Mouse (Mus musculus): ENCODE measurements at regions not wholly inside any gene's neighbourhood (a gene's known extent, or its start where the extent isn't known, plus 50 kb on each side); places are given as distances from the start of the nearest gene placed in this dataset.

GRCm38 (mm10) chr4:152767372-152767771, 289.7 kb upstream of the Kcnab2 start:
- no peak for DNase-seq (ENCODE audit: low spot score)
- Histone ChIP-seq H3K27ac (replicated peaks; ENCODE audit: low read depth, low read length) (no peak overlapping the region), H3K27me3 (ENCODE audit: control insufficient read depth, insufficient read depth, low read length) (no peaks in the 10 kb centered on the region), H3K4me1 (ENCODE audit: control insufficient read depth, insufficient read depth, low read length) (no peaks in the 10 kb centered on the region), H3K36me3 (ENCODE audit: control insufficient read depth, insufficient read depth, low read length) (no peaks in the 10 kb centered on the region), H3K9me3 (ENCODE audit: control insufficient read depth, low read length) (no peaks in the 10 kb centered on the region), H3K4me2 (replicated peaks; ENCODE audit: low read depth, low read length, severe bottlenecking) (no peak overlapping the region), H3K4me3 (replicated peaks; ENCODE audit: low read length) (no peak overlapping the region), H3K9ac (ENCODE audit: low read depth, low read length, severe bottlenecking) (no peak overlapping the region)
- TF ChIP-seq POLR2A (IDR thresholded peaks at IDR 0.05; ENCODE audit: borderline replicate concordance, extremely low read depth, insufficient read depth, insufficient read length): no peak
- WGBS: 80% methylated on average over 5 of the region's 5 CpGs
- ATAC-seq (ENCODE audit: low FRiP score, low read depth): no peak

GRCm38 (mm10) chr4:152763116-152763515, 285.4 kb upstream of the Kcnab2 start:
- Histone ChIP-seq H3K9me3 (ENCODE audit: control insufficient read depth, low read length) (no peaks in the 10 kb centered on the region), H3K27ac (replicated peaks; ENCODE audit: low read depth, low read length) (no peak overlapping the region), H3K27me3 (ENCODE audit: control insufficient read depth, insufficient read depth, low read length) (no peaks in the 10 kb centered on the region), H3K4me1 (ENCODE audit: control insufficient read depth, insufficient read depth, low read length) (no peaks in the 10 kb centered on the region), H3K4me2 (replicated peaks; ENCODE audit: low read depth, low read length, severe bottlenecking) (no peak overlapping the region), H3K36me3 (ENCODE audit: control insufficient read depth, insufficient read depth, low read length) (no peaks in the 10 kb centered on the region), H3K9ac (ENCODE audit: low read depth, low read length, severe bottlenecking) (no peak overlapping the region), H3K4me3 (replicated peaks; ENCODE audit: low read length) (no peak overlapping the region)
- TF ChIP-seq POLR2A (IDR thresholded peaks at IDR 0.05; ENCODE audit: borderline replicate concordance, extremely low read depth, insufficient read depth, insufficient read length): no peak
- no peak for DNase-seq (ENCODE audit: low spot score)
- 32% methylated on average over 6 of the region's 6 CpGs for WGBS
- ATAC-seq (ENCODE audit: low FRiP score, low read depth): no peak

- Histone ChIP-seq H3K27me3 (ENCODE audit: control insufficient read depth, insufficient read depth, low read length) (no peaks in the 10 kb centered on the region), H3K9ac (ENCODE audit: low read depth, low read length, severe bottlenecking) (no peak overlapping the region), H3K27ac (replicated peaks; ENCODE audit: low read depth, low read length) (no peak overlapping the region), H3K4me2 (replicated peaks; ENCODE audit: low read depth, low read length, severe bottlenecking) (no peak overlapping the region), H3K4me1 (ENCODE audit: control insufficient read depth, insufficient read depth, low read length) (no peaks in the 10 kb centered on the region), H3K9me3 (ENCODE audit: control insufficient read depth, low read length) (no peaks in the 10 kb centered on the region), H3K36me3 (ENCODE audit: control insufficient read depth, insufficient read depth, low read length) (no peaks in the 10 kb centered on the region), H3K4me3 (replicated peaks; ENCODE audit: low read length) (no peak overlapping the region)
- 46% methylated on average over 4 of the region's 4 CpGs for WGBS
- ATAC-seq (ENCODE audit: low FRiP score, low read depth) (no peak), DNase-seq (ENCODE audit: low spot score) (no peak)
- no peak for TF ChIP-seq POLR2A (IDR thresholded peaks at IDR 0.05; ENCODE audit: borderline replicate concordance, extremely low read depth, insufficient read depth, insufficient read length)
Measured at GRCm38 (mm10) chr4:152762576-152762975, 284.9 kb upstream of the Kcnab2 start.

GRCm38 (mm10) chr4:152757191-152757590, 279.5 kb upstream of the Kcnab2 start:
- H3K36me3 ChIP-seq (ENCODE audit: control insufficient read depth, insufficient read depth, low read length): no peaks in the 10 kb centered on the region
- ATAC-seq (ENCODE audit: low FRiP score, low read depth) (no peak), DNase-seq (ENCODE audit: low spot score) (no peak)
- 0 out of 2 replicates have a peak, but pooled peaks cover 5% of the 10 kb centered on the region for H3K4me1 ChIP-seq (ENCODE audit: control insufficient read depth, insufficient read depth, low read length)
- H3K27ac ChIP-seq (replicated peaks; ENCODE audit: low read depth, low read length): no peak overlapping the region
- no peaks in the 10 kb centered on the region for H3K27me3 ChIP-seq (ENCODE audit: control insufficient read depth, insufficient read depth, low read length)
- TF ChIP-seq POLR2A (IDR thresholded peaks at IDR 0.05; ENCODE audit: borderline replicate concordance, extremely low read depth, insufficient read depth, insufficient read length): no peak
- no peaks in the 10 kb centered on the region for H3K9me3 ChIP-seq (ENCODE audit: control insufficient read depth, low read length)
- WGBS: 88% methylated on average over 5 of the region's 5 CpGs
- no peak overlapping the region for H3K9ac ChIP-seq (ENCODE audit: low read depth, low read length, severe bottlenecking)
- H3K4me2 ChIP-seq (replicated peaks; ENCODE audit: low read depth, low read length, severe bottlenecking): no peak overlapping the region
- no peak overlapping the region for H3K4me3 ChIP-seq (replicated peaks; ENCODE audit: low read length)

GRCm38 (mm10) chr4:152756535-152756934, 278.9 kb upstream of the Kcnab2 start:
- no peak overlapping the region for H3K9ac ChIP-seq (ENCODE audit: low read depth, low read length, severe bottlenecking)
- ATAC-seq (ENCODE audit: low FRiP score, low read depth): no peak

GRCm38 (mm10) chr4:152755756-152756155, 278.1 kb upstream of the Kcnab2 start:
- TF ChIP-seq POLR2A (IDR thresholded peaks at IDR 0.05; ENCODE audit: borderline replicate concordance, extremely low read depth, insufficient read depth, insufficient read length): no peak
- Histone ChIP-seq H3K36me3 (ENCODE audit: control insufficient read depth, insufficient read depth, low read length) (no peaks in the 10 kb centered on the region), H3K27me3 (ENCODE audit: control insufficient read depth, insufficient read depth, low read length) (no peaks in the 10 kb centered on the region), H3K9me3 (ENCODE audit: control insufficient read depth, low read length) (no peaks in the 10 kb centered on the region), H3K4me2 (replicated peaks; ENCODE audit: low read depth, low read length, severe bottlenecking) (no peak overlapping the region), H3K4me1 (ENCODE audit: control insufficient read depth, insufficient read depth, low read length) (0 out of 2 replicates have a peak, but pooled peaks cover 5% of the 10 kb centered on the region), H3K4me3 (replicated peaks; ENCODE audit: low read length) (no peak overlapping the region), H3K27ac (replicated peaks; ENCODE audit: low read depth, low read length) (no peak overlapping the region), H3K9ac (ENCODE audit: low read depth, low read length, severe bottlenecking) (no peak overlapping the region)
- no peak for ATAC-seq (ENCODE audit: low FRiP score, low read depth)
- 90% methylated on average over 8 of the region's 8 CpGs for WGBS
- no peak for DNase-seq (ENCODE audit: low spot score)

More at GRCm38 (mm10) chr4:152756535-152756934, 278.9 kb upstream of the Kcnab2 start:
- 51% methylated on average over 10 of the region's 10 CpGs for WGBS
- H3K27me3 ChIP-seq (ENCODE audit: control insufficient read depth, insufficient read depth, low read length): no peaks in the 10 kb centered on the region
- no peak for TF ChIP-seq POLR2A (IDR thresholded peaks at IDR 0.05; ENCODE audit: borderline replicate concordance, extremely low read depth, insufficient read depth, insufficient read length)
- H3K4me1 ChIP-seq (ENCODE audit: control insufficient read depth, insufficient read depth, low read length): 0 out of 2 replicates have a peak, but pooled peaks cover 5% of the 10 kb centered on the region
- H3K9me3 ChIP-seq (ENCODE audit: control insufficient read depth, low read length): no peaks in the 10 kb centered on the region
- no peak overlapping the region for H3K27ac ChIP-seq (replicated peaks; ENCODE audit: low read depth, low read length)
- no peak overlapping the region for H3K4me3 ChIP-seq (replicated peaks; ENCODE audit: low read length)
- H3K4me2 ChIP-seq (replicated peaks; ENCODE audit: low read depth, low read length, severe bottlenecking): no peak overlapping the region
- no peaks in the 10 kb centered on the region for H3K36me3 ChIP-seq (ENCODE audit: control insufficient read depth, insufficient read depth, low read length)
- no peak for DNase-seq (ENCODE audit: low spot score)
